Mouse (Mus musculus): ENCODE measurements at regions not wholly inside any gene's neighbourhood (a gene's known extent, or its start where the extent isn't known, plus 50 kb on each side); places are given as distances from the start of the nearest gene placed in this dataset.

- H3K4me1 ChIP-seq (ENCODE audit: insufficient read depth, low read length), result no peaks in the 10 kb centered on the region
- no peaks in the 10 kb centered on the region for H3K27me3 ChIP-seq (ENCODE audit: insufficient read depth, low read length)
- H3K4me3 ChIP-seq (ENCODE audit: low read length), result no peak overlapping the region
- no peaks in the 10 kb centered on the region for H3K36me3 ChIP-seq (ENCODE audit: insufficient read depth, low read length)
- ATAC-seq (ENCODE audit: low FRiP score, low TSS enrichment), result no peak
- no peak overlapping the region for H3K4me2 ChIP-seq (replicated peaks; ENCODE audit: low read depth, low read length)
- no peak overlapping the region for H3K9ac ChIP-seq (replicated peaks; ENCODE audit: low read length)
- no peak overlapping the region for H3K27ac ChIP-seq (ENCODE audit: low read length)
- 71% methylated on average over 7 of the region's 7 CpGs for WGBS
- H3K9me3 ChIP-seq (ENCODE audit: low read length), result no peaks in the 10 kb centered on the region
Measured at GRCm38 (mm10) chr13:39950203-39950602, 411.0 kb downstream of the Ofcc1 start.

GRCm38 (mm10) chr13:39935216-39935615 is 426.0 kb downstream of the Ofcc1 start:
- no peak overlapping the region for H3K4me2 ChIP-seq (replicated peaks; ENCODE audit: low read depth, low read length)
- no peak overlapping the region for H3K27ac ChIP-seq (ENCODE audit: low read length)
- no peaks in the 10 kb centered on the region for H3K36me3 ChIP-seq (ENCODE audit: insufficient read depth, low read length)
- WGBS, result 77% methylated on average over 2 of the region's 2 CpGs
- H3K27me3 ChIP-seq (ENCODE audit: insufficient read depth, low read length), result no peaks in the 10 kb centered on the region
- H3K9me3 ChIP-seq (ENCODE audit: low read length), result no peaks in the 10 kb centered on the region
- ATAC-seq (ENCODE audit: low FRiP score, low TSS enrichment), result no peak
- no peaks in the 10 kb centered on the region for H3K4me1 ChIP-seq (ENCODE audit: insufficient read depth, low read length)
- no peak overlapping the region for H3K9ac ChIP-seq (replicated peaks; ENCODE audit: low read length)
- H3K4me3 ChIP-seq (ENCODE audit: low read length), result no peak overlapping the region

- ATAC-seq (ENCODE audit: low FRiP score, low TSS enrichment), result no peak
- no peaks in the 10 kb centered on the region for H3K4me1 ChIP-seq (ENCODE audit: insufficient read depth, low read length)
- no peak overlapping the region for H3K27ac ChIP-seq (ENCODE audit: low read length)
- no peaks in the 10 kb centered on the region for H3K9me3 ChIP-seq (ENCODE audit: low read length)
- no peak overlapping the region for H3K4me2 ChIP-seq (replicated peaks; ENCODE audit: low read depth, low read length)
- no peaks in the 10 kb centered on the region for H3K27me3 ChIP-seq (ENCODE audit: insufficient read depth, low read length)
- no peaks in the 10 kb centered on the region for H3K36me3 ChIP-seq (ENCODE audit: insufficient read depth, low read length)
- no peak overlapping the region for H3K9ac ChIP-seq (replicated peaks; ENCODE audit: low read length)
- WGBS, result 51% methylated on average over 3 of the region's 3 CpGs
- H3K4me3 ChIP-seq (ENCODE audit: low read length), result no peak overlapping the region
Measured at GRCm38 (mm10) chr13:39931487-39931886, 429.8 kb downstream of the Ofcc1 start.

- ATAC-seq (ENCODE audit: low FRiP score, low TSS enrichment), result no peak
- Histone ChIP-seq H3K36me3 (ENCODE audit: insufficient read depth, low read length) (no peaks in the 10 kb centered on the region), H3K27ac (ENCODE audit: low read length) (no peak overlapping the region), H3K4me1 (ENCODE audit: insufficient read depth, low read length) (no peaks in the 10 kb centered on the region), H3K4me3 (ENCODE audit: low read length) (no peak overlapping the region), H3K9ac (replicated peaks; ENCODE audit: low read length) (no peak overlapping the region), H3K27me3 (ENCODE audit: insufficient read depth, low read length) (no peaks in the 10 kb centered on the region), H3K4me2 (replicated peaks; ENCODE audit: low read depth, low read length) (no peak overlapping the region), H3K9me3 (ENCODE audit: low read length) (no peaks in the 10 kb centered on the region)
- WGBS, result 77% methylated on average over 7 of the region's 7 CpGs
Measured at GRCm38 (mm10) chr13:39928573-39928972, 432.7 kb downstream of the Ofcc1 start.

GRCm38 (mm10) chr13:39924366-39924765 is 436.9 kb downstream of the Ofcc1 start:
- no peak overlapping the region for H3K27ac ChIP-seq (ENCODE audit: low read length)
- no peak overlapping the region for H3K4me3 ChIP-seq (ENCODE audit: low read length)
- no peak overlapping the region for H3K9ac ChIP-seq (replicated peaks; ENCODE audit: low read length)
- no peak overlapping the region for H3K4me2 ChIP-seq (replicated peaks; ENCODE audit: low read depth, low read length)
- no peaks in the 10 kb centered on the region for H3K4me1 ChIP-seq (ENCODE audit: insufficient read depth, low read length)
- no peaks in the 10 kb centered on the region for H3K9me3 ChIP-seq (ENCODE audit: low read length)
- H3K36me3 ChIP-seq (ENCODE audit: insufficient read depth, low read length), result no peaks in the 10 kb centered on the region
- ATAC-seq (ENCODE audit: low FRiP score, low TSS enrichment), result no peak
- 93% methylated on average over 4 of the region's 4 CpGs for WGBS
- no peaks in the 10 kb centered on the region for H3K27me3 ChIP-seq (ENCODE audit: insufficient read depth, low read length)

- H3K4me3 ChIP-seq (ENCODE audit: low read length), result no peak overlapping the region
- no peaks in the 10 kb centered on the region for H3K27me3 ChIP-seq (ENCODE audit: insufficient read depth, low read length)
- H3K4me2 ChIP-seq (replicated peaks; ENCODE audit: low read depth, low read length), result no peak overlapping the region
- 69% methylated on average over 9 of the region's 9 CpGs for WGBS
- H3K4me1 ChIP-seq (ENCODE audit: insufficient read depth, low read length), result no peaks in the 10 kb centered on the region
- H3K27ac ChIP-seq (ENCODE audit: low read length), result no peak overlapping the region
- no peak overlapping the region for H3K9ac ChIP-seq (replicated peaks; ENCODE audit: low read length)
- ATAC-seq (ENCODE audit: low FRiP score, low TSS enrichment), result no peak; the same call in 1 of the 2 replicates
- H3K36me3 ChIP-seq (ENCODE audit: insufficient read depth, low read length), result no peaks in the 10 kb centered on the region
- H3K9me3 ChIP-seq (ENCODE audit: low read length), result no peaks in the 10 kb centered on the region
Measured at GRCm38 (mm10) chr13:39923113-39923512, 438.1 kb downstream of the Ofcc1 start.

GRCm38 (mm10) chr13:39907720-39908119 is 453.5 kb downstream of the Ofcc1 start:
- H3K4me3 ChIP-seq (ENCODE audit: low read length), result no peak overlapping the region
- H3K4me2 ChIP-seq (replicated peaks; ENCODE audit: low read depth, low read length), result no peak overlapping the region
- no peak overlapping the region for H3K27ac ChIP-seq (ENCODE audit: low read length)
- 0 out of 2 replicates have a peak, but pooled peaks cover 4% of the 10 kb centered on the region for H3K4me1 ChIP-seq (ENCODE audit: insufficient read depth, low read length)
- ATAC-seq (ENCODE audit: low FRiP score, low TSS enrichment), result no peak
- no peaks in the 10 kb centered on the region for H3K9me3 ChIP-seq (ENCODE audit: low read length)
- H3K9ac ChIP-seq (replicated peaks; ENCODE audit: low read length), result no peak overlapping the region
- H3K36me3 ChIP-seq (ENCODE audit: insufficient read depth, low read length), result no peaks in the 10 kb centered on the region
- H3K27me3 ChIP-seq (ENCODE audit: insufficient read depth, low read length), result no peaks in the 10 kb centered on the region
- 39% methylated on average over 10 of the region's 10 CpGs for WGBS

GRCm38 (mm10) chr13:39904264-39904663 is 457.0 kb downstream of the Ofcc1 start:
- H3K4me3 ChIP-seq (ENCODE audit: low read length), result no peak overlapping the region
- WGBS, result 82% methylated on average over 8 of the region's 8 CpGs

GRCm38 (mm10) chr13:39903319-39903718 is 457.9 kb downstream of the Ofcc1 start:
- H3K4me3 ChIP-seq (ENCODE audit: low read length), result no peak overlapping the region
- H3K27ac ChIP-seq (ENCODE audit: low read length), result no peak overlapping the region
- H3K9me3 ChIP-seq (ENCODE audit: low read length), result no peaks in the 10 kb centered on the region
- WGBS, result 77% methylated on average over 3 of the region's 3 CpGs
- H3K4me1 ChIP-seq (ENCODE audit: insufficient read depth, low read length), result 0 out of 2 replicates have a peak, but pooled peaks cover 4% of the 10 kb centered on the region
- H3K4me2 ChIP-seq (replicated peaks; ENCODE audit: low read depth, low read length), result no peak overlapping the region
- no peaks in the 10 kb centered on the region for H3K36me3 ChIP-seq (ENCODE audit: insufficient read depth, low read length)
- no peak overlapping the region for H3K9ac ChIP-seq (replicated peaks; ENCODE audit: low read length)
- H3K27me3 ChIP-seq (ENCODE audit: insufficient read depth, low read length), result no peaks in the 10 kb centered on the region
- no peak for ATAC-seq (ENCODE audit: low FRiP score, low TSS enrichment)

More at GRCm38 (mm10) chr13:39904264-39904663, 457.0 kb downstream of the Ofcc1 start:
- ATAC-seq (ENCODE audit: low FRiP score, low TSS enrichment), result no peak
- 0 out of 2 replicates have a peak, but pooled peaks cover 4% of the 10 kb centered on the region for H3K4me1 ChIP-seq (ENCODE audit: insufficient read depth, low read length)
- no peaks in the 10 kb centered on the region for H3K9me3 ChIP-seq (ENCODE audit: low read length)
- H3K36me3 ChIP-seq (ENCODE audit: insufficient read depth, low read length), result no peaks in the 10 kb centered on the region
- H3K27ac ChIP-seq (ENCODE audit: low read length), result no peak overlapping the region
- H3K4me2 ChIP-seq (replicated peaks; ENCODE audit: low read depth, low read length), result no peak overlapping the region
- no peak overlapping the region for H3K9ac ChIP-seq (replicated peaks; ENCODE audit: low read length)
- no peaks in the 10 kb centered on the region for H3K27me3 ChIP-seq (ENCODE audit: insufficient read depth, low read length)

GRCm38 (mm10) chr13:39899332-39899731 is 461.9 kb downstream of the Ofcc1 start:
- 88% methylated on average over 2 of the region's 2 CpGs for WGBS
- no peak for ATAC-seq (ENCODE audit: low FRiP score, low TSS enrichment)
- H3K27ac ChIP-seq (ENCODE audit: low read length), result no peak overlapping the region

More at GRCm38 (mm10) chr13:39899332-39899731, 461.9 kb downstream of the Ofcc1 start:
- H3K9me3 ChIP-seq (ENCODE audit: low read length), result no peaks in the 10 kb centered on the region
- H3K27me3 ChIP-seq (ENCODE audit: insufficient read depth, low read length), result no peaks in the 10 kb centered on the region
- H3K4me1 ChIP-seq (ENCODE audit: insufficient read depth, low read length), result no peaks in the 10 kb centered on the region
- no peak overlapping the region for H3K4me3 ChIP-seq (ENCODE audit: low read length)
- H3K4me2 ChIP-seq (replicated peaks; ENCODE audit: low read depth, low read length), result no peak overlapping the region
- H3K9ac ChIP-seq (replicated peaks; ENCODE audit: low read length), result no peak overlapping the region
- H3K36me3 ChIP-seq (ENCODE audit: insufficient read depth, low read length), result no peaks in the 10 kb centered on the region

Measured in kidney, embryonic 16.5 days (tissue).